Mouse (Mus musculus) embryonic fibroblast, embryonic 13.5 days (primary cell): ENCODE measurements around the gene Brpf3. TPM values are rescaled to one million over a fixed set of nuclear protein-coding genes. Genes with fewer than 3 reads are reported as not detected.

Experiments
- H3K27ac ChIP-seq: 2 replicates; pipeline ENCODE4 v1.5.1; 2012; ENCODE audit warnings: low read length, control low read depth, inconsistent platforms; ENCODE audit not compliant: insufficient read depth
- H3K4me1 ChIP-seq: 2 replicates; pipeline ENCODE4 v1.6.1; 2011; ENCODE audit warnings: low read length; ENCODE audit not compliant: control insufficient read depth, insufficient read depth
- H3K4me3 ChIP-seq: 2 replicates; pipeline ENCODE4 v1.5.1; 2011; ENCODE audit warnings: mild to moderate bottlenecking, control low read depth, low read length; ENCODE audit not compliant: insufficient read depth
- CTCF ChIP-seq: IDR thresholded peaks from 2 replicates; pipeline ENCODE4 v1.5.1; 2011; ENCODE audit warnings: mild to moderate bottlenecking, control low read depth, low read length, moderate library complexity, borderline replicate concordance; ENCODE audit not compliant: insufficient read depth
- POLR2A ChIP-seq: IDR thresholded peaks from 2 replicates; pipeline ENCODE4 v1.6.1; 2011; ENCODE audit warnings: low read depth, mild to moderate bottlenecking, control low read depth, low read length, moderate library complexity
- polyA plus RNA-seq: library from polyadenylated mRNA; stranded (reverse); fragments of >200 nt; gene quantifications from 2 replicates; pipeline ENCODE4 v1.2.4, GENCODE M21; 2011; ENCODE audit warnings: low read depth; ENCODE audit not compliant: missing spikeins, insufficient read length

Gene Brpf3
- polyA plus RNA-seq, 1 experiment, result 43.7 TPM

GRCm38 (mm10) chr17:28799291-28800160 lies 1.4 kb upstream of the Brpf3 start:
- Histone ChIP-seq H3K4me3 (peak overlapping the region; percentile 61), H3K4me1 (no peaks in the 10 kb centered on the region), H3K27ac (no peak overlapping the region)
- TF ChIP-seq CTCF (no peak), POLR2A (no peak)

GRCm38 (mm10) chr17:28800281-28800670 lies 614 bp upstream of the Brpf3 start:
- Histone ChIP-seq H3K27ac (peak overlapping the region; percentile 37; the same call in 1 of the 2 replicates), H3K4me3 (peak overlapping the region; percentile 61), H3K4me1 (no peaks in the 10 kb centered on the region)
- TF ChIP-seq CTCF, result no peak
- TF ChIP-seq POLR2A, result no peak; the same call in 1 of the 2 replicates

- no peaks in the 10 kb centered on the region for H3K4me1 ChIP-seq
- H3K27ac ChIP-seq, result peak overlapping the region; percentile 66; the same call in 1 of the 2 replicates
- TF ChIP-seq POLR2A (peak; percentile 86), CTCF (no peak)
- peak overlapping the region; percentile 95 for H3K4me3 ChIP-seq
Observed at GRCm38 (mm10) chr17:28801474-28802005, 650 bp downstream of the Brpf3 start.

GRCm38 (mm10) chr17:28802006-28802481 lies 1.2 kb downstream of the Brpf3 start:
- H3K4me3 ChIP-seq, result peak overlapping the region; percentile 95
- H3K4me1 ChIP-seq, result no peaks in the 10 kb centered on the region
- H3K27ac ChIP-seq, result no peak overlapping the region
- TF ChIP-seq POLR2A, result no peak
- TF ChIP-seq CTCF, result no peak

- TF ChIP-seq CTCF (no peak), POLR2A (no peak)
- Histone ChIP-seq H3K4me3 (no peak overlapping the region), H3K27ac (no peak overlapping the region), H3K4me1 (no peaks in the 10 kb centered on the region)
Observed at GRCm38 (mm10) chr17:28803316-28803715, 2.4 kb downstream of the Brpf3 start.

GRCm38 (mm10) chr17:28804973-28805372 lies 4.1 kb downstream of the Brpf3 start:
- Histone ChIP-seq H3K4me1 (no peaks in the 10 kb centered on the region), H3K27ac (no peak overlapping the region), H3K4me3 (no peak overlapping the region)
- TF ChIP-seq CTCF (no peak), POLR2A (no peak)

- Histone ChIP-seq H3K4me3 (no peak overlapping the region), H3K27ac (no peak overlapping the region), H3K4me1 (no peaks in the 10 kb centered on the region)
- TF ChIP-seq POLR2A (no peak), CTCF (no peak)
Observed at GRCm38 (mm10) chr17:28806770-28807169, 5.9 kb downstream of the Brpf3 start.

- Histone ChIP-seq H3K27ac (no peak overlapping the region), H3K4me3 (no peak overlapping the region), H3K4me1 (no peaks in the 10 kb centered on the region)
- TF ChIP-seq POLR2A, result no peak
- no peak for TF ChIP-seq CTCF
Observed at GRCm38 (mm10) chr17:28808714-28809113, 7.8 kb downstream of the Brpf3 start.

GRCm38 (mm10) chr17:28809175-28809831 lies 8.4 kb downstream of the Brpf3 start:
- H3K4me1 ChIP-seq, result no peaks in the 10 kb centered on the region
- TF ChIP-seq POLR2A (no peak), CTCF (no peak)
- H3K27ac ChIP-seq, result no peak overlapping the region
- no peak overlapping the region for H3K4me3 ChIP-seq
